Mouse (Mus musculus) erythroblast, adult 5-6 weeks (primary cell): ENCODE data around the gene Pde4c. TPM values are rescaled to one million over a fixed set of nuclear protein-coding genes. Genes with fewer than 3 reads are reported as not detected.

ENCODE experiments used
- ATAC-seq: replicated peaks from 2 replicates; pipeline ENCODE4 v1.8.0; 2016; ENCODE audit warnings: moderate number of reproducible peaks, mild to moderate bottlenecking, moderate TSS enrichment, inconsistent platforms; ENCODE audit not compliant: poor library complexity, low FRiP score, severe bottlenecking
- total RNA-seq, 2 experiments: library from RNA; stranded (forward) in 1 of 2; stranded (reverse) in 1 of 2; fragments of 150-400 nt in 1 of 2; fragments of 200-764, 138-1000 nt in 1 of 2; gene quantifications; 2 replicates each; pipeline versions ENCODE4 v1.2.3 to v1.2.4; 2015 to 2017; ENCODE audit warnings: low replicate concordance in 2 of 2

The Pde4c gene
- total RNA-seq, 2 experiments from 2014 or later = not detected

- no peak for ATAC-seq
These were observed 25.0 kb downstream of the Pde4c start for GRCm38 (mm10) chr8:70748246-70749096.

- 0 out of 2 replicates have a peak, but pooled peaks have one; percentile 3 for ATAC-seq
These were observed 25.7 kb downstream of the Pde4c start for GRCm38 (mm10) chr8:70749097-70749674.

GRCm38 (mm10) chr8:70750128-70750680, 26.7 kb downstream of the Pde4c start:
- no peak for ATAC-seq

GRCm38 (mm10) chr8:70752000-70752764, 28.7 kb downstream of the Pde4c start:
- no peak for ATAC-seq

GRCm38 (mm10) chr8:70753151-70753550, 29.6 kb downstream of the Pde4c start:
- no peak for ATAC-seq

GRCm38 (mm10) chr8:70754043-70754870, 30.7 kb downstream of the Pde4c start, which contains the start of gene Rab3a:
TSS of gene Rab3a (plus strand) at chr8:70754679.
- peak; percentile 91 for ATAC-seq

- ATAC-seq = peak; percentile 26; the same call in 1 of the 2 replicates
These were observed 31.5 kb downstream of the Pde4c start for GRCm38 (mm10) chr8:70754871-70755660.

GRCm38 (mm10) chr8:70755661-70756475, 32.3 kb downstream of the Pde4c start:
- ATAC-seq = no peak

- no peak for ATAC-seq
These were observed 33.0 kb downstream of the Pde4c start for GRCm38 (mm10) chr8:70756476-70757040.

GRCm38 (mm10) chr8:70757523-70758307, 34.2 kb downstream of the Pde4c start:
- ATAC-seq = no peak

- ATAC-seq = no peak
These were observed 34.7 kb downstream of the Pde4c start for GRCm38 (mm10) chr8:70758308-70758615.

- no peak for ATAC-seq
These were observed 35.4 kb downstream of the Pde4c start for GRCm38 (mm10) chr8:70758616-70759561.

GRCm38 (mm10) chr8:70760350-70760749, 36.8 kb downstream of the Pde4c start:
- no peak for ATAC-seq

- ATAC-seq = peak; percentile 79
These were observed 37.4 kb downstream of the Pde4c start, which contains the start of gene Mpv17l2 for GRCm38 (mm10) chr8:70760775-70761406. TSS of gene Mpv17l2 (minus strand) at chr8:70760946.

GRCm38 (mm10) chr8:70762118-70762517, 38.6 kb downstream of the Pde4c start:
- peak; percentile 50 for ATAC-seq
